Comparison of ENCODE assay signal across 12 mouse cellular contexts in genomic region chr4:82946721-82947120, GRCm38 (mm10).
DNase-seq lines count a peak whose midpoint lies in the region; ATAC-seq lines count a peak whose summit lies in the region.
"Had no signal": no experiment of that assay in that cellular context is flagged by ENCODE, and none has a peak within 500 bp of the region (broad histone marks: within the 10 kb centered on the region; RNA-seq: fewer than 3 reads in every experiment).

No protein-coding gene starts in this region.

- peak overlapping the region; percentile 93 for H3K27ac ChIP-seq in forebrain, embryonic 14.5 days (ENCODE audit: low read depth, low read length)
- peak overlapping the region; percentile 24; the same call in 1 of the 2 replicates for H3K27ac ChIP-seq in midbrain, embryonic 15.5 days
- H3K27ac ChIP-seq: kidney, embryonic 15.5 days; limb, embryonic 12.5 days had no signal

- DNase-seq in cerebellum, postnatal 14 days: peak; percentile 42 to 51
- no peak for DNase-seq in cerebellum, adult 11-12 months
- DNase-seq in layer of hippocampus, adult 11-12 months (ENCODE audit: low spot score): peak; percentile 20
- no peak for DNase-seq in layer of hippocampus, postnatal 36 days
- DNase-seq in forebrain, embryonic 14.5 days (ENCODE audit: low spot score): peak; percentile 89
- DNase-seq in urinary bladder, postnatal 4 days (ENCODE audit: low spot score in 2 of 2): no peak
- no peak for DNase-seq in lung, postnatal 10 days
- DNase-seq: gastrocnemius, postnatal 25 days had no signal

- no peaks in the 10 kb centered on the region for H3K36me3 ChIP-seq in forebrain, embryonic 14.5 days (ENCODE audit: control insufficient read depth, insufficient read depth, low read length)
- H3K36me3 ChIP-seq in midbrain, embryonic 15.5 days (replicated peaks): no peaks in the 10 kb centered on the region

- H3K4me1 ChIP-seq in forebrain, embryonic 14.5 days (ENCODE audit: control insufficient read depth, insufficient read depth, low read length): peaks cover 22% of the 10 kb centered on the region
- H3K4me1 ChIP-seq in midbrain, embryonic 15.5 days: 0 out of 2 replicates have a peak, but pooled peaks cover 9% of the 10 kb centered on the region
- H3K4me1 ChIP-seq: heart, embryonic 12.5 days; kidney, embryonic 15.5 days; limb, embryonic 12.5 days had no signal

- H3K9me3 ChIP-seq in forebrain, embryonic 14.5 days (replicated peaks; ENCODE audit: control insufficient read depth, low read length): no peaks in the 10 kb centered on the region
- H3K9me3 ChIP-seq in midbrain, embryonic 15.5 days: no peaks in the 10 kb centered on the region
- H3K9me3 ChIP-seq: heart, embryonic 12.5 days; kidney, embryonic 15.5 days; limb, embryonic 12.5 days had no signal

- ATAC-seq in forebrain, embryonic 14.5 days: peak; percentile 75
- ATAC-seq in midbrain, embryonic 15.5 days (replicated peaks): no peak

- no peaks in the 10 kb centered on the region for H3K27me3 ChIP-seq in forebrain, embryonic 14.5 days (replicated peaks; ENCODE audit: control insufficient read depth, insufficient read depth, low read length)
- H3K27me3 ChIP-seq in midbrain, embryonic 15.5 days (replicated peaks): no peaks in the 10 kb centered on the region
- H3K27me3 ChIP-seq: heart, embryonic 12.5 days; kidney, embryonic 15.5 days; limb, embryonic 12.5 days had no signal

- H3K4me3 ChIP-seq in forebrain, embryonic 14.5 days (ENCODE audit: low read depth, low read length): no peak overlapping the region
- no peak overlapping the region for H3K4me3 ChIP-seq in midbrain, embryonic 15.5 days
- H3K4me3 ChIP-seq: heart, embryonic 12.5 days; kidney, embryonic 15.5 days; limb, embryonic 12.5 days had no signal

- no peak overlapping the region for H3K9ac ChIP-seq in forebrain, embryonic 14.5 days (ENCODE audit: low read length)
- H3K9ac ChIP-seq in midbrain, embryonic 15.5 days: no peak overlapping the region
- H3K9ac ChIP-seq: heart, embryonic 12.5 days; kidney, embryonic 15.5 days; limb, embryonic 12.5 days had no signal

- H3K4me2 ChIP-seq in forebrain, embryonic 14.5 days (ENCODE audit: low read length): no peak overlapping the region
- no peak overlapping the region for H3K4me2 ChIP-seq in midbrain, embryonic 15.5 days
- H3K4me2 ChIP-seq: heart, embryonic 12.5 days; kidney, embryonic 15.5 days; limb, embryonic 12.5 days had no signal

- WGBS in forebrain, embryonic 14.5 days: 49% methylated on average over 8 of the region's 8 CpGs
- WGBS in midbrain, embryonic 15.5 days: 56% methylated on average over 8 of the region's 8 CpGs

Comparison
In these comparisons a context has a peak if more than half of its experiments do, and no peak if none do; other contexts are left out.
1. DNase-seq: peak in cerebellum, postnatal 14 days (2 of 2), layer of hippocampus, adult 11-12 months (single experiment) and forebrain, embryonic 14.5 days (single experiment); none in cerebellum, adult 11-12 months (single experiment), layer of hippocampus, postnatal 36 days (0 of 2), urinary bladder, postnatal 4 days (0 of 2) and lung, postnatal 10 days (single experiment).